Mouse (Mus musculus): Measurements from ENCODE around the gene Tia1.

Gene Tia1

GRCm38 (mm10) chr6:86385362-86386104 lies 18.5 kb upstream of the Tia1 start:
- DNase-seq (ENCODE audit: low spot score): no peak

GRCm38 (mm10) chr6:86387313-86387712 lies 16.7 kb upstream of the Tia1 start:
- no peak for DNase-seq (ENCODE audit: low spot score)

GRCm38 (mm10) chr6:86388461-86388860 lies 15.6 kb upstream of the Tia1 start:
- DNase-seq (ENCODE audit: low spot score): no peak

- DNase-seq (ENCODE audit: low spot score): no peak
These were observed 12.7 kb upstream of the Tia1 start for GRCm38 (mm10) chr6:86391326-86391725.

GRCm38 (mm10) chr6:86393187-86393586 lies 10.8 kb upstream of the Tia1 start:
- no peak for DNase-seq (ENCODE audit: low spot score)

- DNase-seq (ENCODE audit: low spot score): no peak
These were observed 9.8 kb upstream of the Tia1 start for GRCm38 (mm10) chr6:86394078-86394720.

GRCm38 (mm10) chr6:86395021-86395420 lies 9.0 kb upstream of the Tia1 start:
- no peak for DNase-seq (ENCODE audit: low spot score)

GRCm38 (mm10) chr6:86395969-86396368 lies 8.1 kb upstream of the Tia1 start:
- no peak for DNase-seq (ENCODE audit: low spot score)

- peak; percentile 93 for DNase-seq (ENCODE audit: low spot score)
These were observed 7.3 kb upstream of the Tia1 start, which contains the start of gene Pcyox1 for GRCm38 (mm10) chr6:86396581-86397256. Gene Pcyox1, minus strand, starts transcription at chr6:86397154.

- no peak for DNase-seq (ENCODE audit: low spot score)
These were observed 6.6 kb upstream of the Tia1 start for GRCm38 (mm10) chr6:86397257-86397980.

- DNase-seq (ENCODE audit: low spot score): no peak
These were observed 5.0 kb upstream of the Tia1 start for GRCm38 (mm10) chr6:86398986-86399385.

- no peak for DNase-seq (ENCODE audit: low spot score)
These were observed 4.0 kb upstream of the Tia1 start for GRCm38 (mm10) chr6:86399995-86400394.

- DNase-seq (ENCODE audit: low spot score): peak; percentile 85
These were observed 3.0 kb upstream of the Tia1 start for GRCm38 (mm10) chr6:86400972-86401371.

GRCm38 (mm10) chr6:86402681-86403607 lies 1.1 kb upstream of the Tia1 start:
- peak; percentile 23 for DNase-seq (ENCODE audit: low spot score)

- DNase-seq (ENCODE audit: low spot score): peak; percentile 95
These were observed 305 bp upstream of the Tia1 start for GRCm38 (mm10) chr6:86403728-86404099.

GRCm38 (mm10) chr6:86404996-86405395 lies 977 bp downstream of the Tia1 start:
- DNase-seq (ENCODE audit: low spot score): peak; percentile 60

GRCm38 (mm10) chr6:86406306-86406705 lies 2.3 kb downstream of the Tia1 start:
- DNase-seq (ENCODE audit: low spot score): no peak

- no peak for DNase-seq (ENCODE audit: low spot score)
These were observed 14.7 kb downstream of the Tia1 start for GRCm38 (mm10) chr6:86418711-86419110.

GRCm38 (mm10) chr6:86419239-86419638 lies 15.2 kb downstream of the Tia1 start:
- DNase-seq (ENCODE audit: low spot score): no peak

GRCm38 (mm10) chr6:86420491-86420890 lies 16.5 kb downstream of the Tia1 start:
- DNase-seq (ENCODE audit: low spot score): peak; percentile 64

- no peak for DNase-seq (ENCODE audit: low spot score)
These were observed 22.3 kb downstream of the Tia1 start, which contains the start of gene Gm44790 for GRCm38 (mm10) chr6:86426358-86426757. Gene Gm44790, plus strand, starts transcription at chr6:86426658.
